Mouse (Mus musculus): ENCODE measurements around the gene BC051142.

The BC051142 gene

DNA sequence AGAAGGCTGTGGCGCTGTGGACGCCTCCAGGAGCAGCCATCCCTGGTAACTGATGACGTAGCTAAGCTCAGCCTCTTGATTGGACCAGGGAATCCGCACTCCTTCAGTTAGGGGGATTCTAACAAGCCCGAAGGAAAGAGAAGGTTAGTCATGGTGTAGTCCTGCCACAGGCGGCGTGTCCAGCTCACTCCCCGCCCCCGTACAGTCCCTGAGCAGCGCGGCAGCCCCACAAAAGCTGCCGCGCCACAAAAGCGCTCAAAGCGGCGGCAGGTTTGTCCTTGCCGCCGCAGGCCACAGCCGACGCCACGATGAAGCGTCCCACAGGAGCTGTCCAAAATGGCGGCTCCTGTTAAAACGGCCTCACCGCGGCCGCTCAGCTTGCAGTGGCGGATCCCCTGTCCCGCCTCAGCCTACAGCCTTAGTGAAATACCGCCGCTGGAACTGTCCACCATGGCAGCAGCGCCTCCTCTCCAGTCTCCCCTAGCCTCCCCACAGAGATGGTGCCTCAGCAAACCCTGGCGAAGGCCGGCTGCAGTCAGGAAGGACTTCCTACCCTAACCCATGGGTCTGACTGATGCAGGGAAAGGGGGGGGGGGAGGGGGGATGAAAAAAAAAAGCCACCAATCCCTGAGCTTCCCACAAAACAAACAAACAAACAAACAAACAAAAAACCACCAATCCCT is at the start of gene BC051142:
Gene BC051142, plus strand, starts transcription at position 110 of the 683 bp plus-strand sequence.
- peak; percentile 96 for DNase-seq (ENCODE audit: low read depth, low spot score)

- peak; percentile 84 for DNase-seq (ENCODE audit: low read depth, low spot score)
These were observed 49.2 kb upstream of the BC051142 start for GRCm38 (mm10) chr17:34349429-34349828.

DNA sequence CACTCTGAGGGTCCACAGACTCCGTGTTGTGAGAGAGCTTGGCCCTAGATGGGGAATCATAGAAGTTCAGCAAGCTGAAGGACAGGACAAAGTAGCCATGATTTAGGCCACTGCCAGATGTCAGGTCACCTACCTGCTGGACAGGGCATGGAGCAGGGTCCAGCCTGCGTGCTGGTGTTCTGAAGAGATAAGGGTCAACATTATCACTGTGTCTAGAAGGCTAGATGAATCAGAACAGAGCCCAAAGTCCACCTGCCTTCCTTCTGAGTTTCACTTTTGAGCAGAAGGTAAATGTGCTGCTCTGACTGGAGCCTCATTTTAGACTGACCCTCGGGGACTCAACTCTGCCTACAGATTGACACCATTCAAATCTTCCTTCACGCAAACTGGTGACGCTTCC is 44.1 kb upstream of the BC051142 start, which contains the start of gene Btnl2:
Gene Btnl2, plus strand, starts transcription at position 284 of the 400 bp plus-strand sequence.
- no peak for DNase-seq (ENCODE audit: low read depth, low spot score)

DNA sequence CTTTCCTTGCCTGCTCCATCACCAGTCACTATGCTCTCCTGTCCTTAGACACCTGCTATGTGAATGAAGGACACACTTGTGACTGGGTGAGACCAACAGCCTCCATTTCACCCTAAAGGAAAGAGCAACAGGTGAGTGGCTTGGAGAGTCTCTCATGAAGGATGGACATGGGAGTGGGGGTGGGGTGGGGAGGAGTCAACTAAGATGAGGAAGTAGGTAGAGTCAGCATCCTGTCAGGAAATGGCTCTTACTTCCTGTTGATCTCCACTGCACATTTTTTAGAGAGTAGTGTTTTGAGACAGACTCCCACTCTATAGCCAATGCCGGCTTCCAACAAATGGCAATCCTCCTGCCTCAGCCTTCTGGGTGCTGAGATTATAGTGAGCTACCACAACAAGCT is 43.7 kb upstream of the BC051142 start:
- no peak for DNase-seq (ENCODE audit: low read depth, low spot score)

GRCm38 (mm10) chr17:34362954-34363546 is 35.6 kb upstream of the BC051142 start:
- DNase-seq (ENCODE audit: low read depth, low spot score), result no peak

GRCm38 (mm10) chr17:34363676-34364310 is 34.8 kb upstream of the BC051142 start:
- no peak for DNase-seq (ENCODE audit: low read depth, low spot score)

DNA sequence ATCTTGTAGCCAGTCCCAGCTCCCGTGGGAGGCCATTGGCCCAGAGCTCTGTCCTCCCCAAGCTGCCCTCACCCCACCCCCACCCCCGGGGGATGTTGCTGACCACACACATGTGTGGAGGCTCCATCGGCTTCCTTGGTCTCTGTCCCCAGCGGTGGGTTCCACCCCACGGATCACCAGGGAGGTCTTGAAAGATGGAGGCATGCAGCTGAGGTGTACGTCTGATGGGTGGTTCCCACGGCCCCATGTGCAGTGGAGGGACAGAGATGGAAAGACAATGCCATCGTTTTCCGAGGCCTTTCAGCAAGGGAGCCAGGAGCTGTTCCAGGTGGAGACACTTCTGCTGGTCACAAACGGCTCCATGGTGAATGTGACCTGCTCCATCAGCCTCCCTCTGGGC is 33.6 kb upstream of the BC051142 start:
- no peak for DNase-seq (ENCODE audit: low read depth, low spot score)

- no peak for DNase-seq (ENCODE audit: low read depth, low spot score)
These were observed 28.1 kb upstream of the BC051142 start for GRCm38 (mm10) chr17:34370563-34370962.

DNA sequence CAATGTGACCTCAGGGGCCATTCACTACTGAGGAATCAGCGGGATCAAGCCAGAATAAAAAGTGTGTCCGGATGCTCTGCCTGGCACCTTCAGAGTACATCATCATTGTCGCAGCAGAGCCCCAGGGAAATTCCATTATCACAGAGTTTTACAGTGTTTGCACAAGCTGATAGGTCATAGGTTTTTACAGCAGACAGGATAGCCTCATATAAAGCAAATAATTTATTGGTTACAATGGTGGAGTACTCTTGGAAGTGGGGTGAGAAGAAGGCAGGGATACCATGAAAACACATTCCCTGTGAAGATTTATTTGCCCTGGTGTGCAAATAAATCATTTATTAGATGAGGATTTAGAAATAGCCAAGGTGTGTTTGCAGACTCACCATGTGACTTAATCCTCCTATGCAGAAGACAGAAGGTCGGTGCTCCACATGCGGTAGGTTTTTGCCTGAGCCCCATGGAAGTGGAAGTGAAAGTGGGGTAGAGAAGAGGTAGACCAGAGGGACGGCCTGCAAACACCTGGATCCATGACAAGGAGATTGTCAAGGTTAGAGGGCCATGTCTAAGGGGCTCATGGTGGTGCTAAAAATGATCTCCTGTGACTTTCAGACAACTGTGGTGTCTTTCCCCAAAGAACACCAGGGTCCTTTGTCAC is 25.4 kb upstream of the BC051142 start:
- no peak for DNase-seq (ENCODE audit: low read depth, low spot score)

GRCm38 (mm10) chr17:34376847-34377246 is 21.8 kb upstream of the BC051142 start, which contains the start of gene Btnl1:
Gene Btnl1 (plus strand): TSS chr17:34377132.
- DNase-seq (ENCODE audit: low read depth, low spot score), result no peak

- DNase-seq (ENCODE audit: low read depth, low spot score), result no peak
These were observed 21.0 kb upstream of the BC051142 start for GRCm38 (mm10) chr17:34377450-34378209.

- no peak for DNase-seq (ENCODE audit: low read depth, low spot score)
These were observed 19.9 kb upstream of the BC051142 start for GRCm38 (mm10) chr17:34378716-34379115.

DNA sequence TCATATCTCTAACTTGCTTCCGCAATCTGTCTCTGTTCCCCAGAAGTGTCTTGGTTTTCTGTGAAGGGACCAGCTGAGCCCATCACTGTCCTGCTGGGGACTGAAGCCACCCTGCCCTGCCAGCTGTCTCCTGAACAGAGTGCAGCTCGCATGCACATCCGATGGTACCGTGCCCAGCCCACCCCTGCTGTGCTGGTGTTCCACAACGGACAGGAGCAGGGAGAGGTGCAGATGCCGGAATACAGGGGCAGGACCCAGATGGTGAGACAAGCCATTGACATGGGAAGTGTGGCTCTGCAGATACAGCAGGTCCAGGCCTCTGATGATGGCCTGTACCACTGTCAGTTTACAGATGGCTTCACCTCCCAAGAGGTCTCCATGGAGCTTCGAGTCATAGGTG is 19.2 kb upstream of the BC051142 start:
- no peak for DNase-seq (ENCODE audit: low read depth, low spot score)

GRCm38 (mm10) chr17:34381876-34382275 is 16.7 kb upstream of the BC051142 start:
- peak; percentile 44 for DNase-seq (ENCODE audit: low read depth, low spot score)

DNA sequence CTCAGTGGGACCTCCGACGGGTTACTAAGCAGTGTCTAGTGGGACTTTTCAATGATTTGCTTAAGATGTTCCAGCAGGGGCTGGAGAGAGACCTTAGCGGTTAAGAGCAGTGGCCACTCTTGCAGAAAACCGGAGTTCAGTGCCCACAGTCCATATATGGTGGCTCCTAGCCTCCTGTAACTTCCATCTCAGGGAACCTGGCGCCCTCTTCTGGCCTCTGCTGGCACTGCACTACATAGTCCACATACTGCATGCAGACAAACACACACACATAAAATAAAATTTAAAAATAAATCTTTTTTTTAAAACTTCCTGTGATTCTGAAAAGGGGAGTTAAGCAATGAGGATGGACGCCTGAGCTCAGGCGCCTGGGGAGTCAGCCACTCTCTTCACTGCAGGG is 15.4 kb upstream of the BC051142 start:
- peak; percentile 66 for DNase-seq (ENCODE audit: low read depth, low spot score)

DNA sequence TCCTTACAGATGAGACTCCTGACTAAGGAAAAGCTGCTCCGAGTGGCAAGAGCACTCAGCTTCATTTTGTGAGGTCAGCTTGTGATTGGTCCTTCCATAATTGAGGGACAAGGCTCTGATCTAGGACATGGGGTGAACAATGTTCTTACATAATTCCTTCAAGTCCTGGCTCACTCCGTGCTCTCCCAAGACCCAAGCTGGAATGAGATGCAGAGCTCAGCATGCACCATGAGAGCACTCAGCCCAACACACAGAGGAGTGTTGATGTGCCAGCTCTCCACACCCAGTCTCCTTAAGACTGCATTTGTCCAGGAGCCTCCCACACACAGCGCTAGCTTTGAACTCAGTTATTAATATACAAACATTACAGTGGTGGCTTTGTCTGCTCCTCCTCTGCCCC is 13.9 kb upstream of the BC051142 start:
- no peak for DNase-seq (ENCODE audit: low read depth, low spot score)

GRCm38 (mm10) chr17:34386656-34387055 is 12.0 kb upstream of the BC051142 start:
- no peak for DNase-seq (ENCODE audit: low read depth, low spot score)

GRCm38 (mm10) chr17:34388513-34388912 is 10.1 kb upstream of the BC051142 start:
- peak; percentile 49 for DNase-seq (ENCODE audit: low read depth, low spot score)

DNA sequence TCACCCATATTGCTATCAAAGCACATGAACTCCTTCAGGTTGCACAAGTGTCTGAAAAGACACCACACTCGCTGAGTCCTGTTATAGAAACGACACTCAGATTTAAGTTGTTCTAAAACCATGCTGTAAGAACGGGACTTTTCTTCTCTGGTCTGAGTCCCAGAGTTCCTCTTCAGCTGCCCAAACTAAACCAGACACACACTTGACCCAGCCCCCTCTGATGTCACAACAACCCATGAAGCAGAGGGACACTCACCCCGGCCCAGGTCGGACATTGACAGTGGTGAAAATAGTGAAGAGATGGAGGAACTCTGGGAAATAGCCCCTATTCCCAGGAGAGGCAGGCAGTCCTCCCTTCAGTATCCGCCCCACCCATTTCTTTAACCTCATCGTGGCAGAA is 7.1 kb upstream of the BC051142 start:
- no peak for DNase-seq (ENCODE audit: low read depth, low spot score)

DNA sequence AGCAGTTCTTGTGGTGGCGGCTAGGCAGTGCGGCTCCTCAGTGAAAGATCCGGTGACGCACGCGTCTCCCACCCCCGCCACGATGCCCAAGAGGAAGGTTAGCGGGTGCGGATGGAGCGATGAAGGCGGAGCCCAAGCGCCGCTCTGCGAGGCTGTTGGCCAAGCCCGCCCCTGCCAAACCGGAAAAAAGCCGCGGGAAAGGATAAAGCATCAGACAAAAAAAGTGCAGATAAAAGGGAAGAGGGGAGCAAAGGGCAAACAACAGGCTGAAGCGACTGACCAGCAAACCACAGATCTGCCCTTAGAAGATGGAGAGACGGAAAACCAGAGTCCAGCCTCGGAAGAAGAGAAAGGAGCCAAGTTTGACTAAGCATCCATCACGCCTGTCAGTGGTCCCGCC is 6.3 kb upstream of the BC051142 start:
- DNase-seq (ENCODE audit: low read depth, low spot score), result peak; percentile 36

GRCm38 (mm10) chr17:34397357-34397756 is 1.3 kb upstream of the BC051142 start:
- peak; percentile 23 for DNase-seq (ENCODE audit: low read depth, low spot score)

Measured in R1 (cell line).